Mouse (Mus musculus): ENCODE results near the gene Fxyd1.

Fxyd1 gene

GRCm38 (mm10) chr7:31057071-31057470 lies at the start of gene Fxyd1:
Gene Fxyd1, minus strand, starts transcription at chr7:31057199.
- no peak for DNase-seq (ENCODE audit: low spot score)

- DNase-seq (ENCODE audit: low spot score), result no peak
These were observed 49.2 kb upstream of the Fxyd1 start for GRCm38 (mm10) chr7:31106166-31106565.

GRCm38 (mm10) chr7:31105061-31105768 lies 48.2 kb upstream of the Fxyd1 start:
- DNase-seq (ENCODE audit: low spot score), result no peak

- no peak for DNase-seq (ENCODE audit: low spot score)
These were observed 43.8 kb upstream of the Fxyd1 start for GRCm38 (mm10) chr7:31100786-31101185.

GRCm38 (mm10) chr7:31099612-31099982 lies 42.6 kb upstream of the Fxyd1 start:
- DNase-seq (ENCODE audit: low spot score), result no peak

- DNase-seq (ENCODE audit: low spot score), result no peak
These were observed 42.0 kb upstream of the Fxyd1 start for GRCm38 (mm10) chr7:31098697-31099611.

GRCm38 (mm10) chr7:31097583-31098248 lies 40.7 kb upstream of the Fxyd1 start:
- peak; percentile 77 for DNase-seq (ENCODE audit: low spot score)

GRCm38 (mm10) chr7:31096892-31097564 lies 40.0 kb upstream of the Fxyd1 start:
- DNase-seq (ENCODE audit: low spot score), result no peak

GRCm38 (mm10) chr7:31094774-31095501 lies 37.9 kb upstream of the Fxyd1 start:
- DNase-seq (ENCODE audit: low spot score), result no peak

GRCm38 (mm10) chr7:31089721-31090120 lies 32.7 kb upstream of the Fxyd1 start:
- DNase-seq (ENCODE audit: low spot score), result no peak

- DNase-seq (ENCODE audit: low spot score), result no peak
These were observed 31.2 kb upstream of the Fxyd1 start for GRCm38 (mm10) chr7:31088206-31088605.

- no peak for DNase-seq (ENCODE audit: low spot score)
These were observed 30.3 kb upstream of the Fxyd1 start for GRCm38 (mm10) chr7:31087262-31087661.

GRCm38 (mm10) chr7:31086175-31086755 lies 29.3 kb upstream of the Fxyd1 start:
- no peak for DNase-seq (ENCODE audit: low spot score)

- DNase-seq (ENCODE audit: low spot score), result no peak
These were observed 28.2 kb upstream of the Fxyd1 start for GRCm38 (mm10) chr7:31085171-31085570.

- no peak for DNase-seq (ENCODE audit: low spot score)
These were observed 27.1 kb upstream of the Fxyd1 start for GRCm38 (mm10) chr7:31084140-31084539.

- DNase-seq (ENCODE audit: low spot score), result no peak
These were observed 26.0 kb upstream of the Fxyd1 start for GRCm38 (mm10) chr7:31082831-31083588.

GRCm38 (mm10) chr7:31082106-31082505 lies 25.1 kb upstream of the Fxyd1 start:
- no peak for DNase-seq (ENCODE audit: low spot score)

- no peak for DNase-seq (ENCODE audit: low spot score)
These were observed 24.1 kb upstream of the Fxyd1 start for GRCm38 (mm10) chr7:31081106-31081505.

- DNase-seq (ENCODE audit: low spot score), result no peak
These were observed 23.6 kb upstream of the Fxyd1 start for GRCm38 (mm10) chr7:31080611-31081010.

- DNase-seq (ENCODE audit: low spot score), result no peak
These were observed 22.7 kb upstream of the Fxyd1 start for GRCm38 (mm10) chr7:31079670-31080069.

Data from left cerebral cortex, adult 11 months (tissue).